Mouse (Mus musculus): Measurements from ENCODE around the gene Kcnj4. TPM values are rescaled to one million over a fixed set of nuclear protein-coding genes. Genes with fewer than 3 reads are reported as not detected.
A peak's percentile ranks its signal among the peaks of the same experiment; 100 is the strongest.

Kcnj4 gene
- polyA plus RNA-seq, 1 experiment from 2014 or later, result not detected

GRCm38 (mm10) chr15:79507055-79507828 is 2.2 kb upstream of the Kcnj4 start:
- Histone ChIP-seq H3K9me3 (no peaks in the 10 kb centered on the region), H3K4me3 (no peak overlapping the region), H3K4me1 (replicated peaks) (peaks cover 32% of the 10 kb centered on the region), H3K27me3 (peaks cover 73% of the 10 kb centered on the region), H3K9ac (no peak overlapping the region), H3K4me2 (no peak overlapping the region), H3K27ac (replicated peaks) (no peak overlapping the region), H3K36me3 (no peaks in the 10 kb centered on the region)
- WGBS, result 48% methylated on average over 25 of the region's 31 CpGs
- no peak for ATAC-seq (ENCODE audit: low FRiP score, low read depth)

- Histone ChIP-seq H3K9ac (no peak overlapping the region), H3K4me3 (no peak overlapping the region), H3K27ac (replicated peaks) (no peak overlapping the region), H3K9me3 (no peaks in the 10 kb centered on the region), H3K4me2 (peak overlapping the region; percentile 99), H3K4me1 (replicated peaks) (peaks cover 26% of the 10 kb centered on the region), H3K36me3 (no peaks in the 10 kb centered on the region), H3K27me3 (peaks cover 78% of the 10 kb centered on the region)
- ATAC-seq (ENCODE audit: low FRiP score, low read depth), result no peak
- 37% methylated on average over 7 of the region's 7 CpGs for WGBS
Measured at GRCm38 (mm10) chr15:79506460-79506859, 1.4 kb upstream of the Kcnj4 start.

- Histone ChIP-seq H3K9ac (peak overlapping the region; percentile 45), H3K27ac (replicated peaks) (no peak overlapping the region), H3K4me1 (replicated peaks) (peaks cover 21% of the 10 kb centered on the region), H3K4me2 (peak overlapping the region; percentile 99), H3K9me3 (no peaks in the 10 kb centered on the region), H3K36me3 (no peaks in the 10 kb centered on the region), H3K27me3 (peaks cover 77% of the 10 kb centered on the region), H3K4me3 (peak overlapping the region; percentile 62)
- peak; percentile 43; the same call in 1 of the 2 replicates for ATAC-seq (ENCODE audit: low FRiP score, low read depth)
- WGBS, result under 1% methylated on average over 47 of the region's 71 CpGs
Measured at GRCm38 (mm10) chr15:79505616-79506283, 709 bp upstream of the Kcnj4 start.

DNA sequence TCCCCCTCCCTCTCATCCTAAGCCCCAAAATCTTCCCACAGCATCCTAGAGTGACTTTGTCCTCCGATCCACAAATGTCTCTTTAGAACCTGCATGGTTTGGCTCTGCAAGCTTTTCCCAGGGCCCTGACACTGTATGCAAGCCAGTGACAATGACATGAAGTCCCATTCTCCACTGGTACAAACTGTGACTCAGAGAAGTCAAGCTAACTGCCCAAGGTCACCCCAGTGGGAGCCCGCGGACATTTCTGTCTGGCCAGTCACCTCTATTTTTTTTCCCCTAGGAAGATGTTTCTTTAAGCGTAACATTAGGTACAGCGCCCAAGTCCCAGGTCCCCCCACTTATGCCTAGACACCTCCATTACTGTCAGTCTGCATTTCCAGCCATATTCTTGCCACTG is 1.6 kb downstream of the Kcnj4 start:
- H3K9me3 ChIP-seq, result no peaks in the 10 kb centered on the region
- no peak overlapping the region for H3K9ac ChIP-seq
- H3K36me3 ChIP-seq, result no peaks in the 10 kb centered on the region
- 74% methylated on average over 5 of the region's 5 CpGs for WGBS
- H3K4me2 ChIP-seq, result no peak overlapping the region
- peaks cover 64% of the 10 kb centered on the region for H3K27me3 ChIP-seq
- H3K4me1 ChIP-seq (replicated peaks), result peaks cover 21% of the 10 kb centered on the region
- H3K27ac ChIP-seq (replicated peaks), result no peak overlapping the region
- ATAC-seq (ENCODE audit: low FRiP score, low read depth), result no peak
- H3K4me3 ChIP-seq, result no peak overlapping the region

GRCm38 (mm10) chr15:79502891-79503341 is 2.1 kb downstream of the Kcnj4 start:
- Histone ChIP-seq H3K4me1 (replicated peaks) (peaks cover 21% of the 10 kb centered on the region), H3K27me3 (peaks cover 63% of the 10 kb centered on the region), H3K9ac (no peak overlapping the region), H3K4me2 (no peak overlapping the region), H3K27ac (replicated peaks) (no peak overlapping the region), H3K9me3 (no peaks in the 10 kb centered on the region), H3K36me3 (no peaks in the 10 kb centered on the region), H3K4me3 (no peak overlapping the region)
- 19% methylated on average over 18 of the region's 18 CpGs for WGBS
- ATAC-seq (ENCODE audit: low FRiP score, low read depth), result no peak

GRCm38 (mm10) chr15:79500110-79500509 is 4.9 kb downstream of the Kcnj4 start:
- Histone ChIP-seq H3K4me2 (no peak overlapping the region), H3K27me3 (peaks cover 42% of the 10 kb centered on the region), H3K9me3 (no peaks in the 10 kb centered on the region), H3K36me3 (no peaks in the 10 kb centered on the region), H3K27ac (replicated peaks) (no peak overlapping the region), H3K4me3 (no peak overlapping the region), H3K9ac (no peak overlapping the region), H3K4me1 (replicated peaks) (peaks cover 7% of the 10 kb centered on the region)
- ATAC-seq (ENCODE audit: low FRiP score, low read depth), result no peak
- WGBS, result 68% methylated on average over 17 of the region's 17 CpGs

GRCm38 (mm10) chr15:79493527-79493926 is 11.5 kb downstream of the Kcnj4 start:
- 47% methylated on average over 18 of the region's 18 CpGs for WGBS
- H3K36me3 ChIP-seq, result no peaks in the 10 kb centered on the region
- no peak for ATAC-seq (ENCODE audit: low FRiP score, low read depth)
- H3K4me1 ChIP-seq (replicated peaks), result peaks cover 10% of the 10 kb centered on the region; the same call in 1 of the 2 replicates
- no peak overlapping the region for H3K4me3 ChIP-seq
- H3K4me2 ChIP-seq, result peak overlapping the region; percentile 20
- H3K27ac ChIP-seq (replicated peaks), result no peak overlapping the region
- no peaks in the 10 kb centered on the region for H3K9me3 ChIP-seq
- 0 out of 2 replicates have a peak, but pooled peaks cover 5% of the 10 kb centered on the region for H3K27me3 ChIP-seq
- no peak overlapping the region for H3K9ac ChIP-seq

- Histone ChIP-seq H3K27ac (replicated peaks) (no peak overlapping the region), H3K9ac (no peak overlapping the region), H3K4me2 (no peak overlapping the region), H3K36me3 (no peaks in the 10 kb centered on the region), H3K4me3 (no peak overlapping the region), H3K4me1 (replicated peaks) (peaks cover 10% of the 10 kb centered on the region; the same call in 1 of the 2 replicates), H3K27me3 (0 out of 2 replicates have a peak, but pooled peaks cover 3% of the 10 kb centered on the region), H3K9me3 (no peaks in the 10 kb centered on the region)
- ATAC-seq (ENCODE audit: low FRiP score, low read depth), result no peak
- 51% methylated on average over 11 of the region's 11 CpGs for WGBS
Measured at GRCm38 (mm10) chr15:79489463-79489862, 15.6 kb downstream of the Kcnj4 start.

DNA sequence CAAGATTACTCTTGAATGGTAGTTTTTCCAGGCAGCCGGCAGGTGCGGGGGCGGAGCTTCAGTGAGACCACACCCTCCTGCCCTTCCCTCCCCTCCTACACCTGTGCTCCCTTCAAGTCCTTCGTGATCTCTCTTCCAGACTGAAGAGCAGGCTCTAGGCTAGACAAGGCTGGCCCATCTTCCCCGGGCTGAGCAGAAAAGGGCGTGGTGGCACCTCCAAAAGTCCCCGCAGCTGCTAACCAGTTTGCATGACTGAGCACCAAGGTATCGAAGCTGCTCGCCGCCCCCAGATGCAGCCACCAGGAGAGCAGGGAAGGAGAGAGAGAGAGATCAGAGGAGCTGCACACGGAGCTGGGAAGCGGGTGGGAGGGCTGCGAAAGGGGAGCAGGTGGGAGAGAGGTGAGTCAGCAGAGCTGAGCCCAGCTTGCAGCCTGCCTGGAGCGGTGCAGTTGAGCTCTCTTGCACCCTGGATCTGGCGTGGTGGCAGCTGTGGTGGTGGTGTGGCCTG is 23.8 kb downstream of the Kcnj4 start:
- H3K4me1 ChIP-seq (replicated peaks), result 0 out of 2 replicates have a peak, but pooled peaks cover 4% of the 10 kb centered on the region
- H3K36me3 ChIP-seq, result no peaks in the 10 kb centered on the region
- WGBS, result 15% methylated on average over 15 of the region's 15 CpGs
- no peaks in the 10 kb centered on the region for H3K9me3 ChIP-seq
- H3K4me3 ChIP-seq, result no peak overlapping the region
- no peak overlapping the region for H3K4me2 ChIP-seq
- no peak overlapping the region for H3K9ac ChIP-seq
- ATAC-seq (ENCODE audit: low FRiP score, low read depth), result no peak
- H3K27me3 ChIP-seq, result 0 out of 2 replicates have a peak, but pooled peaks cover 6% of the 10 kb centered on the region
- no peak overlapping the region for H3K27ac ChIP-seq (replicated peaks)

DNA sequence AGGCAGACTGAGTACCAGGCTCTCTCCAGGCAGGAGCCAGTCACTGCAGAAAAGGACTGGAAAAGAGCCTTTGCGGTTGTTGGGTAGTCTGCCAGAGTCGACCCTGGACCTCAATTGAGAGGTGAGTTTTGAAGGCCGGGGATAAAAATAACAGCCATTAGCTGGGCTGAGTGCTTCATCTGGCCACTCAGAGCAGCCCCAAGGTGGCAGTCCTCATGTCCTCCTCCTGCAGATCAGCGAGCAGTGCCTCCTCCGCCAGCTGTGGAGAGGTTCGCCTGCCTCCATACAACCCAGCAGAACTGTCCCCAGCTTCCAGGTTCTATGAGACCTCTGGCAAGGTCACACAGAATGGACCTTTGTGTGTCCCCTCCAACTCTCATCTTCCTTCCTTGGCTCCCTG is 27.8 kb downstream of the Kcnj4 start:
- ATAC-seq (ENCODE audit: low FRiP score, low read depth), result no peak
- no peak overlapping the region for H3K9ac ChIP-seq
- no peaks in the 10 kb centered on the region for H3K36me3 ChIP-seq
- H3K4me1 ChIP-seq (replicated peaks), result 0 out of 2 replicates have a peak, but pooled peaks cover 4% of the 10 kb centered on the region
- no peak overlapping the region for H3K27ac ChIP-seq (replicated peaks)
- H3K9me3 ChIP-seq, result no peaks in the 10 kb centered on the region
- 63% methylated on average over 6 of the region's 6 CpGs for WGBS
- 0 out of 2 replicates have a peak, but pooled peaks cover 6% of the 10 kb centered on the region for H3K27me3 ChIP-seq
- no peak overlapping the region for H3K4me3 ChIP-seq
- no peak overlapping the region for H3K4me2 ChIP-seq

GRCm38 (mm10) chr15:79473638-79474355 is 31.2 kb downstream of the Kcnj4 start:
- H3K27ac ChIP-seq (replicated peaks), result no peak overlapping the region
- H3K4me3 ChIP-seq, result no peak overlapping the region
- 0 out of 2 replicates have a peak, but pooled peaks cover 2% of the 10 kb centered on the region for H3K4me1 ChIP-seq (replicated peaks)
- no peaks in the 10 kb centered on the region for H3K36me3 ChIP-seq
- H3K9ac ChIP-seq, result no peak overlapping the region
- WGBS, result 58% methylated on average over 12 of the region's 12 CpGs
- H3K9me3 ChIP-seq, result no peaks in the 10 kb centered on the region
- no peak for ATAC-seq (ENCODE audit: low FRiP score, low read depth)
- H3K27me3 ChIP-seq, result 0 out of 2 replicates have a peak, but pooled peaks cover 6% of the 10 kb centered on the region
- no peak overlapping the region for H3K4me2 ChIP-seq

All from hindbrain, embryonic 15.5 days (tissue).